Mouse (Mus musculus) forebrain, embryonic 12.5 days (tissue): ENCODE results near the gene Ttc7b. TPM values are rescaled to one million over a fixed set of nuclear protein-coding genes. Genes with fewer than 3 reads are reported as not detected.
A peak's percentile ranks its signal among the peaks of the same experiment; 100 is the strongest.

Experiments used
- ATAC-seq: fragments of 200-750 bp; cut with Nextera tagmentation; 2 replicates; pipeline ENCODE4 v1.8.0; 2017; ENCODE audit warnings: moderate TSS enrichment; ENCODE audit not compliant: low FRiP score
- H3K27ac ChIP-seq: fragments of 300-500 bp; sonication (generic); 2 replicates; pipeline ENCODE4 v1.5.1; 2016; ENCODE audit warnings: mild to moderate bottlenecking
- H3K27me3 ChIP-seq: fragments of 300-500 bp; sonication (generic); 2 replicates; pipeline ENCODE4 v1.6.1; 2016; ENCODE audit warnings: mild to moderate bottlenecking
- H3K36me3 ChIP-seq: fragments of 300-500 bp; sonication (generic); replicated peaks from 2 replicates; pipeline ENCODE4 v1.6.1; 2016; ENCODE audit warnings: mild to moderate bottlenecking
- H3K4me1 ChIP-seq: fragments of 300-500 bp; sonication (generic); 2 replicates; pipeline ENCODE4 v1.6.1; 2016
- H3K4me2 ChIP-seq: fragments of 300-500 bp; sonication (generic); 2 replicates; pipeline ENCODE4 v1.6.1; 2016; ENCODE audit warnings: mild to moderate bottlenecking, moderate library complexity
- H3K4me3 ChIP-seq: fragments of 300-500 bp; sonication (generic); replicated peaks from 2 replicates; pipeline ENCODE4 v1.5.1; 2016; ENCODE audit warnings: mild to moderate bottlenecking
- H3K9ac ChIP-seq: fragments of 300-500 bp; sonication (generic); 2 replicates; pipeline ENCODE4 v1.6.1; 2016; ENCODE audit warnings: mild to moderate bottlenecking
- H3K9me3 ChIP-seq: fragments of 300-500 bp; sonication (generic); 2 replicates; pipeline ENCODE4 v1.6.1; 2016
- WGBS: fragments of 180-500 bp; shearing (Covaris S2); methylation state at CpG from one replicate; pipeline ENCODE4 v1.1.7; 2016; 5-methylcytosine and 5-hydroxymethylcytosine counted together
- polyA plus RNA-seq: library from polyadenylated mRNA; unstranded; fragments of >200 nt; fragmentation: Nextera tagmentation; extraction: Ambion mirVana; gene quantifications from 2 replicates; pipeline ENCODE4 v1.2.1, GENCODE M21; 2016

The Ttc7b gene
- polyA plus RNA-seq, 1 experiment from 2014 or later: 5.8 TPM

GRCm38 (mm10) chr12:100537091-100537490, 16.5 kb upstream of the Ttc7b start:
- ATAC-seq: no peak
- no peaks in the 10 kb centered on the region for H3K9me3 ChIP-seq
- H3K4me3 ChIP-seq: no peak overlapping the region
- no peak overlapping the region for H3K9ac ChIP-seq
- H3K27ac ChIP-seq: no peak overlapping the region
- no peak overlapping the region for H3K4me2 ChIP-seq
- no peaks in the 10 kb centered on the region for H3K36me3 ChIP-seq
- H3K4me1 ChIP-seq: peaks cover 14% of the 10 kb centered on the region
- no peaks in the 10 kb centered on the region for H3K27me3 ChIP-seq
- WGBS: 90% methylated on average over 11 of the region's 11 CpGs

DNA sequence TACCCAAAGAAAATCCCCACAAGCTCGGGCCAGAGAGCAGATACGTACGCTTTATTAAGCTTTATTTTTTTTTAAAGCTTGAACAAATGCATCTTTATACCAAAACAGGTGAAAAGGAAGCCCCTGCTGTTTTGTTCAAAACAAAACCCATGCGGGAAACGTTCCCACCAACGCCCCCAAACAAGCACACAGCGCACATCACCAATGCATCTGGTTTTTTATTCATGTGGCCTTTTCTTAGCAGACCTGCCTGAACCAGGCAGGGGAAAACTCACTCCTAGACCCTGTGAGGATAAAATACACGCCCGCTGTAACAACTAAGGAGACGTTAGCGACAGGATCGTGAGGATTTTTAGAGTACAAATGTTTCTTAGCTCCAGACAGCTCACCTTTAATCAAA, 14.4 kb upstream of the Ttc7b start:
- Histone ChIP-seq H3K4me2 (no peak overlapping the region), H3K27ac (no peak overlapping the region), H3K36me3 (no peaks in the 10 kb centered on the region), H3K4me3 (no peak overlapping the region), H3K9ac (no peak overlapping the region), H3K27me3 (no peaks in the 10 kb centered on the region), H3K4me1 (peaks cover 14% of the 10 kb centered on the region), H3K9me3 (no peaks in the 10 kb centered on the region)
- 37% methylated on average over 12 of the region's 12 CpGs for WGBS
- ATAC-seq: no peak

GRCm38 (mm10) chr12:100534028-100534427, 13.4 kb upstream of the Ttc7b start:
- H3K4me1 ChIP-seq: peaks cover 18% of the 10 kb centered on the region
- no peak overlapping the region for H3K9ac ChIP-seq
- 48% methylated on average over 3 of the region's 3 CpGs for WGBS
- no peak for ATAC-seq
- no peak overlapping the region for H3K4me2 ChIP-seq
- H3K36me3 ChIP-seq: no peaks in the 10 kb centered on the region
- H3K27me3 ChIP-seq: no peaks in the 10 kb centered on the region
- no peak overlapping the region for H3K4me3 ChIP-seq
- peak overlapping the region; percentile 14; the same call in 1 of the 2 replicates for H3K27ac ChIP-seq
- H3K9me3 ChIP-seq: no peaks in the 10 kb centered on the region

DNA sequence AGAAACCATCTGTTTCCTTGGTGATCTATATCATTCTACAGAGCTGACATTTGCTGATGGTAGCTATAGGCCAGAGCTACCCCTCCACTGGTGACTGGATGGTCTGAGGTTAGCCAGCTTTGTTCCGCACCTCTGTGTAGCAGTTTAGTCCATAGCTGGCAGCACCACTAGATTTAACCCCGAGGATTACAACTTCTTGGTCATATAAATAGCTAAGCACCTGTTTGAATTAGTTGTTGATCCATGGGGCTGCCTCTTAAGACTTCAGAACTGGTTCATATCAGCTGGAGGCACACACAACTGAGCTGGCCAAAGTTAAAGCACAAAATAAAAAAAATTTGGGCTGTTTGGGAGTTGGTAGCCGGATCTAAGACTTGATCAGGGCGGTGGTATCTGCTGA, 12.6 kb upstream of the Ttc7b start:
- H3K9me3 ChIP-seq: no peaks in the 10 kb centered on the region
- no peak overlapping the region for H3K4me2 ChIP-seq
- ATAC-seq: no peak
- no peaks in the 10 kb centered on the region for H3K36me3 ChIP-seq
- no peak overlapping the region for H3K9ac ChIP-seq
- no peak overlapping the region for H3K27ac ChIP-seq
- H3K4me1 ChIP-seq: peaks cover 24% of the 10 kb centered on the region
- H3K4me3 ChIP-seq: no peak overlapping the region
- H3K27me3 ChIP-seq: no peaks in the 10 kb centered on the region
- WGBS: 85% methylated on average over 4 of the region's 4 CpGs

DNA sequence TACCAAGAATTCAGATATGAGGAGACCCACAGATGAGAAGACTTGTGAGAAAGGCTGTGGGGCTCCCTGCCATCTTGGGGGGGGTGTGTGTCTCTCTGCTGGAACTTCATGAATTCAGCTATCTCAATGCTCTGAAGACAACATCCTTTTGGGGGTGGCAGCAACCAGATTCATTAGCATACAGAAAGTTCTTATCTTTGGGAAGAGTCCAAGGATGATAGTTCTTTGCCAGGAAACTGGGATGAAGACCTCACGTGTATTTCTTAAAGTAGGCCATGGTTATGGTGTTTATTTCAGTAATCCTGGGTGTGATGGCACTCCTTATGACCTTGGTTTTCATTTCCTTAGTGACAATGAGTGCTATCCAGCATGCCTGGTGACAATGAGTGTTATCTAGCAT, 11.1 kb upstream of the Ttc7b start:
- WGBS: 83% methylated on average over 1 of the region's 1 CpGs
- no peak overlapping the region for H3K4me3 ChIP-seq
- H3K4me2 ChIP-seq: no peak overlapping the region
- H3K36me3 ChIP-seq: no peaks in the 10 kb centered on the region
- no peaks in the 10 kb centered on the region for H3K9me3 ChIP-seq
- H3K27ac ChIP-seq: no peak overlapping the region
- no peak overlapping the region for H3K9ac ChIP-seq
- ATAC-seq: no peak
- peaks cover 37% of the 10 kb centered on the region for H3K4me1 ChIP-seq
- H3K27me3 ChIP-seq: no peaks in the 10 kb centered on the region

DNA sequence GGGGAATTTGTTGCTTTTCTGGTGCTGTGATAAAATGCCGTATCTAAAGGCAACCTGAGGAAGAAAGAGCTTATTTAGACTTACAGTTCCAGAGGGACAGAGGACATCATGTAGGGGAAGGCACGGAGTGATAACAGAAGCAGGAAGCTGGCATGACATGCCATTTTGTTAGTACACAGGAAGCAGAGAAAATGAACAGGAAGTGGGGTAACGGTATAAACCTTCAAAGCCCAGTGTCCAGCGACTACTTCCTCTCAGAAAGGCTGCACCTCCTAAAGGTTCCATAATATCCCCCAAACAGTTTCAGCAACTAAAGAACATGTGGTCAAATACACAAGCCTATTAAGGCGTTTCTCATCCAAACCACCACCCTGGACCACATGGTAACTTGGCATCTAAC, 10.2 kb upstream of the Ttc7b start:
- no peak for ATAC-seq
- WGBS: 85% methylated on average over 5 of the region's 5 CpGs
- H3K4me2 ChIP-seq: no peak overlapping the region
- H3K27me3 ChIP-seq: no peaks in the 10 kb centered on the region
- no peaks in the 10 kb centered on the region for H3K9me3 ChIP-seq
- H3K4me3 ChIP-seq: no peak overlapping the region
- H3K9ac ChIP-seq: no peak overlapping the region
- peaks cover 37% of the 10 kb centered on the region for H3K4me1 ChIP-seq
- H3K36me3 ChIP-seq: no peaks in the 10 kb centered on the region
- H3K27ac ChIP-seq: no peak overlapping the region

DNA sequence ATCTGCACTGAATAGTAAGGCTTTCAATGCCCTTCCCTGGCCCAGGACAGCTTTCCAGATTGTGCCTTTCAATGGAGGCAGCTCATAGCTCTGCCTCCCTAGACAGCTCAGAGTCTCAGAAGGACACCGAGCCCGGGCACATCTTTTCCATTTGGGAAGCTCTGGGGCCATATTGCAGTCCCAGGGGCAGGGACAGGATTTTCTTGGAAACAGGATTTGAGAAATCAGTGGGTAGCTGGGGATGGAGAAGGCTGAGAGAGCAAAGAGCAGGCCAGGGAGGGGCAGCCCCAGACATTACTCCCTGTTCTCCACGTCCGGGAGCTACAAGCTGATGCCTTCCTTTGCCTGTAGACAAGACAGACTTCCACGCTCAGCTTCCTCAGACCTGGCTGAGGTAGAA, 9.0 kb upstream of the Ttc7b start:
- no peak overlapping the region for H3K4me2 ChIP-seq
- H3K4me1 ChIP-seq: peaks cover 33% of the 10 kb centered on the region
- no peak for ATAC-seq
- no peak overlapping the region for H3K9ac ChIP-seq
- no peak overlapping the region for H3K4me3 ChIP-seq
- no peaks in the 10 kb centered on the region for H3K36me3 ChIP-seq
- 74% methylated on average over 5 of the region's 5 CpGs for WGBS
- H3K27ac ChIP-seq: no peak overlapping the region
- no peaks in the 10 kb centered on the region for H3K27me3 ChIP-seq
- no peaks in the 10 kb centered on the region for H3K9me3 ChIP-seq

DNA sequence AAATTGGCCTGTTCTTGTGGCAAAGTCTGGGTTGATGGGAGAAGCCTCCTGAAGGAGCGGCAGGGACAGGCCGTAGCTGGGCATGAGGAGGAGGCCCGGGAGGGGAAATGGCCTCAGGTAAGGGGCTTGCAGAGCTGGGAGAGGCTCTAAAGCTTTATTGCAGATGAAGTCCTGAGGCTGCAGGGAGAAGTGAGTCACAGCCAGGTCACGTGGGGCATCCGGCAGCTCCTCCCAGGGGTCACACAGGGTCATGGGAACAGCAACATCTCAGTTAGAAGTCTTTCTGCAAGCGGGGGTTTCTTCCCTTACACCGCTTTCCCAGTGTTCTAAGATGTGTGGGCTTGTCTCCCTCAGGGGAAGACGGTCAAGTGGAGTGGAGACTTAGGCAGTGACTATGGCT, 8.5 kb upstream of the Ttc7b start:
- Histone ChIP-seq H3K4me2 (no peak overlapping the region), H3K36me3 (no peaks in the 10 kb centered on the region), H3K4me1 (peaks cover 28% of the 10 kb centered on the region), H3K27ac (no peak overlapping the region), H3K9ac (no peak overlapping the region), H3K27me3 (no peaks in the 10 kb centered on the region), H3K9me3 (no peaks in the 10 kb centered on the region), H3K4me3 (no peak overlapping the region)
- no peak for ATAC-seq
- 40% methylated on average over 8 of the region's 8 CpGs for WGBS

GRCm38 (mm10) chr12:100528246-100528645, 7.6 kb upstream of the Ttc7b start:
- Histone ChIP-seq H3K9me3 (no peaks in the 10 kb centered on the region), H3K27me3 (no peaks in the 10 kb centered on the region), H3K27ac (no peak overlapping the region), H3K4me3 (no peak overlapping the region), H3K4me2 (no peak overlapping the region), H3K9ac (no peak overlapping the region), H3K36me3 (no peaks in the 10 kb centered on the region), H3K4me1 (peaks cover 24% of the 10 kb centered on the region)
- WGBS: 84% methylated on average over 3 of the region's 3 CpGs
- ATAC-seq: no peak

DNA sequence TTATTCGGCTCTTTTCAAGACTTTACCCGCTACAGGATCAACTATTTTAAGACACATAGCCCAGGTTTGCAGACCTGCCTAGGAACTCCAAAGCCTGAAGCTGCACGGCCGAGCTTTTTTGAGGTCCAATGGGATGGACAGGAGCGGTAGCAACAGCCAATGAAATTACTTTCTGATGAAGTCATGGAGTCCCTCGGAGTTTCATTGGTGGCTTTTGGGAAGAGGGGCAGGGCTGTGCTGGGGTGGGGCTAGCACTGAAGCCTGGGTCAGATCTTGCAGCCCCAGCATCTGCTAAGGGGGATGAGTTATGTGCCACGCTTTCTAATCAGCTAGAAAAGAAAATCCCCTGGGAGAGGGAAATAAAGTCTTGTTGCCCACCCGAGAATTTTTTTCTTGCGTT, 7.1 kb upstream of the Ttc7b start:
- H3K36me3 ChIP-seq: no peaks in the 10 kb centered on the region
- no peaks in the 10 kb centered on the region for H3K9me3 ChIP-seq
- H3K4me3 ChIP-seq: peak overlapping the region; percentile 6; the same call in 1 of the 2 replicates
- 8% methylated on average over 9 of the region's 9 CpGs for WGBS
- H3K4me1 ChIP-seq: peaks cover 24% of the 10 kb centered on the region
- H3K27me3 ChIP-seq: no peaks in the 10 kb centered on the region
- H3K9ac ChIP-seq: no peak overlapping the region
- H3K4me2 ChIP-seq: peak overlapping the region; percentile 45
- H3K27ac ChIP-seq: no peak overlapping the region
- ATAC-seq: peak; percentile 99

DNA sequence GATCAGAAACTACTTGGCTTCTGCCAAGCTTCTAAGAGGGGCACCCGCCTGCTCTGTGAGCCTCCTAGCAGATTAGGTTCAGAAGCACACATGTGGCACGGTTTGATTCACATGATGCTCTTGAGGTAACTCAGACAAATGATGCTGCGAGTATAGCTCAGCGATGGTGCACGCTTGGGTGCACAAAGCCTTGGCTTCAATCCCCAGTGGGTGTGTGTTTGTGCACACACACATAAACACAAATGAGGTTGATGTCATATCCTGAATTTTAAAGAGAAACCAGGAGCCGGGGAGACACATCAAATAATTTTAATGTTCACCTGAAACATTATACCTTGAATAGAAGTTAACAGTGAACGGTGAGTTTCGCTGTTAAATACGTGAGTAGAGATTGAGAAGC, 6.6 kb upstream of the Ttc7b start:
- H3K27me3 ChIP-seq: no peaks in the 10 kb centered on the region
- peak overlapping the region; percentile 6; the same call in 1 of the 2 replicates for H3K4me3 ChIP-seq
- H3K27ac ChIP-seq: no peak overlapping the region
- H3K9me3 ChIP-seq: no peaks in the 10 kb centered on the region
- H3K36me3 ChIP-seq: no peaks in the 10 kb centered on the region
- peak overlapping the region; percentile 45 for H3K4me2 ChIP-seq
- H3K4me1 ChIP-seq: peaks cover 24% of the 10 kb centered on the region
- ATAC-seq: no peak; the same call in 1 of the 2 replicates
- 66% methylated on average over 9 of the region's 9 CpGs for WGBS
- no peak overlapping the region for H3K9ac ChIP-seq

GRCm38 (mm10) chr12:100525939-100526338, 5.3 kb upstream of the Ttc7b start:
- Histone ChIP-seq H3K4me2 (no peak overlapping the region), H3K4me3 (no peak overlapping the region), H3K9me3 (no peaks in the 10 kb centered on the region), H3K9ac (no peak overlapping the region), H3K4me1 (peaks cover 25% of the 10 kb centered on the region), H3K27me3 (peaks cover 5% of the 10 kb centered on the region; the same call in 1 of the 2 replicates), H3K27ac (no peak overlapping the region), H3K36me3 (no peaks in the 10 kb centered on the region)
- ATAC-seq: no peak
- WGBS: 73% methylated on average over 1 of the region's 1 CpGs

DNA sequence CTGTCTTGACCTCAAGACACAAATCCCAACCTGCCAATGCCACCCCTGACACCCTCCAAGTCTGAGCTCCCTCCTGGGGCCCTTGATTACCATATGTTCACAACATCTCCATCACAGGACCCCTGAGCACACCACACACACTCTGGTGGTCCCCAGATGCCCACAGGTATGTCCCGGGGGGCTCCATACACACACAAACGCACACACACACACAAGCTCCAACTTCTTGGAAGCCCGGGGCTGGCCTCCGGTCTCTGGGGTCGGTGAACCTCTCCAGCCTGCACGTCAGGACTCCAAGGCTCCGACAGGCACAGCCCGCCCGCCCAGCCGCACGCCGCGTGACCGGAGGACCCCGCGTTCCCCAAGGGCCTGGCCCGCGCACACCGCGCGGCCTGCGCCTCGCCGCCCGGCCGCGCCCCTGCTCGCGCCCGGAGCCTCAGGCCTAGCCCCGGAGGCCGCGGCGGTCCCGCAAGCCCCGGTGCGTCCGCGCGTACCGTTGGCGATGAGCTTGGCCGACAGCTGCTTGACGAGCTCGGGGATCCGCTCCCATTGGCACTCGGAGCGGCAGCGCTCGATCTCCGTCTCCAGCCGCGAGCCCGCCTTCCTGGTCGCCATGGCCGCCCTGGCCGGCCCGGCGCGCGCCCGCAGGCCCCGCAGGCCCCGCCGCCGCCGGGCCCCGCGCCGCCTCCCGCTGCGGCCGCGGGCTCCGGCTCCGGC, 391 bp downstream of the Ttc7b start:
- under 1% methylated on average over 68 of the region's 76 CpGs for WGBS
- H3K27ac ChIP-seq: peak overlapping the region; percentile 81
- H3K36me3 ChIP-seq: peaks cover 3% of the 10 kb centered on the region; the same call in 1 of the 2 replicates
- peak overlapping the region; percentile 89 for H3K4me3 ChIP-seq
- peak; percentile 64 for ATAC-seq
- no peaks in the 10 kb centered on the region for H3K9me3 ChIP-seq
- peaks cover 5% of the 10 kb centered on the region; the same call in 1 of the 2 replicates for H3K27me3 ChIP-seq
- peak overlapping the region; percentile 86 for H3K4me2 ChIP-seq
- peaks cover 27% of the 10 kb centered on the region for H3K4me1 ChIP-seq
- peak overlapping the region; percentile 89 for H3K9ac ChIP-seq
